Mouse (Mus musculus): ENCODE results near the gene Gsta3.

GRCm38 (mm10) chr1:21244290-21244960 is 4.0 kb downstream of the Gsta3 start:
- TF ChIP-seq CHD2 (IDR thresholded peaks at IDR 0.05; ENCODE audit: low read depth, low read length), result no peak
- no peak for TF ChIP-seq HCFC1 (IDR thresholded peaks at IDR 0.05; ENCODE audit: borderline replicate concordance, insufficient read depth, low read length)
- no peak for TF ChIP-seq ZNF384 (IDR thresholded peaks at IDR 0.05; ENCODE audit: low read depth, low read length)
- no peak for TF ChIP-seq ZC3H11A (IDR thresholded peaks at IDR 0.05; ENCODE audit: borderline replicate concordance, low read depth, low read length)

All from ES-E14 (cell line).